Mouse (Mus musculus): ENCODE measurements around the gene Spata25. TPM values are rescaled to one million over a fixed set of nuclear protein-coding genes. Genes with fewer than 3 reads are reported as not detected.
A peak's percentile ranks its signal among the peaks of the same experiment; 100 is the strongest.

Gene Spata25
- polyA plus RNA-seq, 1 experiment from 2014 or later = not detected

- no peaks in the 10 kb centered on the region for H3K27me3 ChIP-seq
- no peak for ATAC-seq (ENCODE audit: low FRiP score)
Observed at GRCm38 (mm10) chr2:164817703-164818102, 10.6 kb downstream of the Spata25 start.

GRCm38 (mm10) chr2:164817206-164817605, 11.1 kb downstream of the Spata25 start:
- Histone ChIP-seq H3K4me2 (no peak overlapping the region), H3K27me3 (no peaks in the 10 kb centered on the region), H3K9me3 (no peaks in the 10 kb centered on the region), H3K4me1 (peaks cover 2% of the 10 kb centered on the region; the same call in 1 of the 2 replicates), H3K36me3 (replicated peaks) (peaks cover 16% of the 10 kb centered on the region), H3K27ac (0 out of 2 replicates have a peak overlapping the region, but pooled peaks have one; percentile 31), H3K9ac (no peak overlapping the region), H3K4me3 (replicated peaks) (no peak overlapping the region)
- no peak for ATAC-seq (ENCODE audit: low FRiP score)
- 94% methylated on average over 6 of the region's 6 CpGs for WGBS

More at GRCm38 (mm10) chr2:164817703-164818102, 10.6 kb downstream of the Spata25 start:
- Histone ChIP-seq H3K4me1 (peaks cover 6% of the 10 kb centered on the region; the same call in 1 of the 2 replicates), H3K9me3 (no peaks in the 10 kb centered on the region), H3K9ac (no peak overlapping the region), H3K27ac (0 out of 2 replicates have a peak overlapping the region, but pooled peaks have one; percentile 31), H3K4me3 (replicated peaks) (no peak overlapping the region), H3K36me3 (replicated peaks) (peaks cover 16% of the 10 kb centered on the region), H3K4me2 (no peak overlapping the region)
- 75% methylated on average over 5 of the region's 5 CpGs for WGBS

DNA sequence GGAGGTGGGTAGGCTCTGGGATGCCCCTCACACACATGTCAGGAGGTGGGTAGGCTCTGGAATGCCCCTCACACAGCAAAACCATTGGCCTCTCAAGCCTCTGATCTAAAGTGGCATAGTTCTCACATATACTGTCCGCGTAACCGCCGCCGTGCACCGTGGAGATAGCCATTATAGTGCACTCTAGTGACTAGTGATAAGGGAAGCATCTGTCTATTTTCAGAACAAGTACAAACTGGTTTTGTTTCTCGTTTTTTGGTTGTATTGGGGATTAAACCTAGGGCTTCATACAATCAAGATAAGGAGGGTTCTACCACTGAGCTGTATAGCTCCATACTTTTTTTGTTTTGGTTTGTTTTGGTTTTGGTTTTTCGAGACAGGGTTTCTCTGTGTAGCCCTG, 12.5 kb downstream of the Spata25 start:
- H3K27me3 ChIP-seq = no peaks in the 10 kb centered on the region

DNA sequence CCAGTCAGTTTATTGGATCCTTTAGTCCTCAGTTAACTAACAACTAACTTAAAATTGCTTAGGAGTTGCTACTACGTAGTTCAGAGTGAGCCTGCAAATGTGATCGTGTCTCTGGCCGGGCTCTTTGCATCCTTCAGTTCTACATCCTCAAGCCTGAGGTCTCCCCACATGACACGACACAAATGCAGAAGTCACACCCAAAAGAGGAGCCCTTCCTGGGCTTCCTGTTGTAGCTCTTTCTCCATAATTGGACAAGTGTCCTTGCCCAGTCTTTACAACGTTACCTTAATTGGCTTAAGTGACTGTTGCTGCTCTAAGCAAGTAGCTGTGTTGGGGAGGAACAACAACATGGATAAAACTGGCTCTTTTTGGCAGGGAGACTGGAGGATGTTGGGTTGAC, 13.0 kb downstream of the Spata25 start:
- peaks cover 5% of the 10 kb centered on the region; the same call in 1 of the 2 replicates for H3K36me3 ChIP-seq (replicated peaks)
- no peak overlapping the region for H3K27ac ChIP-seq
- no peak overlapping the region for H3K4me3 ChIP-seq (replicated peaks)
- H3K4me1 ChIP-seq = no peaks in the 10 kb centered on the region; the same call in 1 of the 2 replicates
- ATAC-seq (ENCODE audit: low FRiP score) = no peak
- H3K9ac ChIP-seq = no peak overlapping the region
- H3K27me3 ChIP-seq = no peaks in the 10 kb centered on the region
- 89% methylated on average over 5 of the region's 5 CpGs for WGBS
- H3K4me2 ChIP-seq = no peak overlapping the region
- H3K9me3 ChIP-seq = no peaks in the 10 kb centered on the region

More for the DNA sequence above, 12.5 kb downstream of the Spata25 start:
- Histone ChIP-seq H3K27ac (no peak overlapping the region), H3K4me3 (replicated peaks) (no peak overlapping the region), H3K9ac (no peak overlapping the region), H3K4me1 (no peaks in the 10 kb centered on the region; the same call in 1 of the 2 replicates), H3K36me3 (replicated peaks) (peaks cover 9% of the 10 kb centered on the region), H3K4me2 (no peak overlapping the region), H3K9me3 (no peaks in the 10 kb centered on the region)
- ATAC-seq (ENCODE audit: low FRiP score) = no peak
- WGBS = 89% methylated on average over 8 of the region's 8 CpGs

GRCm38 (mm10) chr2:164813557-164813956, 14.8 kb downstream of the Spata25 start:
- no peaks in the 10 kb centered on the region for H3K27me3 ChIP-seq
- no peaks in the 10 kb centered on the region; the same call in 1 of the 2 replicates for H3K4me1 ChIP-seq
- 66% methylated on average over 2 of the region's 2 CpGs for WGBS
- no peaks in the 10 kb centered on the region; the same call in 1 of the 2 replicates for H3K36me3 ChIP-seq (replicated peaks)
- H3K9me3 ChIP-seq = no peaks in the 10 kb centered on the region
- no peak overlapping the region for H3K4me3 ChIP-seq (replicated peaks)
- H3K9ac ChIP-seq = no peak overlapping the region
- no peak overlapping the region for H3K4me2 ChIP-seq
- H3K27ac ChIP-seq = no peak overlapping the region
- no peak for ATAC-seq (ENCODE audit: low FRiP score)

DNA sequence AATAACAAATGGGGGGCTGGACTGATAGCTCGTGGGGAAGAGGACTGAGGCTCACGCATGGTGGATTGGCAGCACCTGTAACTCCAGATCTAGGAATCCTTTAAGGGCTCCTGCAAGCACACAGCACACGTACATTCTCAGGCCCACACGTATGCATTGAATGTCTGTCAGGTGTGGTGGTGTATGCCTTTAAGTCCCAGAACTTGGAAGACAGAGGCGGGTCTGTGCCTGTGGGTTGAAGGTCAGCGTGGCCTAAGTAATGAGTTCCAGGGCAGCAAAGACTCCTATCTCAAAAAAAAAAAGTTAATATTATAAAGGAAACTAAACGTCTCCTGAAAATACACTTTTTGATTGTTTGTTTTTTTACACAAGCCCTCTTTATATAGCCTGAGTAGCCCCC, 21.7 kb downstream of the Spata25 start:
- WGBS = 85% methylated on average over 7 of the region's 7 CpGs
- H3K27ac ChIP-seq = no peak overlapping the region
- no peaks in the 10 kb centered on the region for H3K27me3 ChIP-seq
- ATAC-seq (ENCODE audit: low FRiP score) = no peak
- no peak overlapping the region for H3K9ac ChIP-seq
- H3K36me3 ChIP-seq (replicated peaks) = no peaks in the 10 kb centered on the region; the same call in 1 of the 2 replicates
- no peak overlapping the region for H3K4me3 ChIP-seq (replicated peaks)
- no peaks in the 10 kb centered on the region for H3K9me3 ChIP-seq
- peaks cover 23% of the 10 kb centered on the region for H3K4me1 ChIP-seq
- H3K4me2 ChIP-seq = no peak overlapping the region

- WGBS = under 1% methylated on average over 21 of the region's 21 CpGs
- no peaks in the 10 kb centered on the region for H3K27me3 ChIP-seq
Observed at GRCm38 (mm10) chr2:164805332-164805718, 23.0 kb downstream of the Spata25 start.

DNA sequence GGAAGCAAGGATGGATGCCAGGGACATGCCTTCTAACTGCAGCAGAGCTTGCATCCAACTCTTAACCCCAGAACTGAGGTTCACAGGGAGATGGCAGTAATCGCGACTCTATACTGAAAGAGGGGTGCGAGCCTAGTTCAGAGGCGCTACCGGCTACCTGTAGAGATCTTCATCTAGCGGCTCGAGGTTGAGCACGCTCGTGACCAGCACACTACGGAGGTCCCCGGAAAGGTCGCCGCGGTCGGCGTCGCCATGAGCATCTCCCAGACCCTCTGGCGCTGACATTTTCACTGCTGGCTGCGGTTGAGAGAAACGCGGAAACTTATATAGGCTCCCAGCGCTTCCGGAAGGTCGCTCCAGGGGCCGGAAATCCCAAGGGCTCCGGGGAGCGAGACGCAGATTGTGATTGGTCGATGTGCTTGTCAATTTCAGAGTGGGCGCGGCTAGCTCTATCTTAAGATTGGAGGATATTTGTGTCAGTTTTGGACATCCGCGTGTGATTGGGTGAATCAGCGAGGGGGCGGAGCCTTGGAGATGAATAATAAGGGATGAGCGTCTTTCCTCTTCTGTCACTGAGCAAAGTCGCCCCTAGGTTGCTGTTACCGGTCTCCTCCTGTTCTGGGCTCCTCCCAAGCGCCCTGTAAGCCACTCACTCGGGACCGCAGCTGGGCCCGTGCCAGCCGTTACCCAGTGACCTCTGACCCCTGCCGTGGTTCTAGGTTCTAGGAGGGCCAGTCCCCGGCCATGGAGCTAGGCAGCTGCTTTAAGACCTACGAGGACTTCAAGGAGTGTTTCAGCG, 23.6 kb downstream of the Spata25 start, which contains the start of the genes Acot8 and Zswim3:
Acot8 (minus strand) TSS at position 350 of the 799 bp plus-strand sequence.
Zswim3 (plus strand) TSS at position 566 of the 799 bp plus-strand sequence.
- WGBS = under 1% methylated on average over 47 of the region's 47 CpGs
- Histone ChIP-seq H3K9ac (peak within 1 kb of the TSS; percentile 87), H3K4me3 (replicated peaks) (peak within 1 kb of the TSS; percentile 74), H3K4me2 (peak within 1 kb of the TSS; percentile 91), H3K4me1 (peaks cover 23% of the 10 kb centered on the region), H3K36me3 (replicated peaks) (peaks cover 9% of the 10 kb centered on the region; the same call in 1 of the 2 replicates), H3K27ac (peak within 1 kb of the TSS; percentile 83), H3K9me3 (no peaks in the 10 kb centered on the region), H3K27me3 (no peaks in the 10 kb centered on the region)
- peak; percentile 97 for ATAC-seq (ENCODE audit: low FRiP score)

More at GRCm38 (mm10) chr2:164805332-164805718, 23.0 kb downstream of the Spata25 start:
- peaks cover 23% of the 10 kb centered on the region for H3K4me1 ChIP-seq
- ATAC-seq (ENCODE audit: low FRiP score) = peak; percentile 72
- H3K9ac ChIP-seq = peak overlapping the region; percentile 76
- H3K4me2 ChIP-seq = peak overlapping the region; percentile 91
- H3K36me3 ChIP-seq (replicated peaks) = peaks cover 5% of the 10 kb centered on the region; the same call in 1 of the 2 replicates
- no peaks in the 10 kb centered on the region for H3K9me3 ChIP-seq
- peak overlapping the region; percentile 83 for H3K27ac ChIP-seq
- H3K4me3 ChIP-seq (replicated peaks) = peak overlapping the region; percentile 74

- H3K9ac ChIP-seq = peak overlapping the region; percentile 87
- no peaks in the 10 kb centered on the region for H3K9me3 ChIP-seq
- peak overlapping the region; percentile 74 for H3K4me3 ChIP-seq (replicated peaks)
- H3K36me3 ChIP-seq (replicated peaks) = peaks cover 17% of the 10 kb centered on the region; the same call in 1 of the 2 replicates
- ATAC-seq (ENCODE audit: low FRiP score) = no peak
- WGBS = 74% methylated on average over 1 of the region's 1 CpGs
- H3K4me2 ChIP-seq = peak overlapping the region; percentile 87
- H3K27ac ChIP-seq = no peak overlapping the region
- H3K4me1 ChIP-seq = peaks cover 23% of the 10 kb centered on the region
- no peaks in the 10 kb centered on the region for H3K27me3 ChIP-seq
Observed at GRCm38 (mm10) chr2:164803921-164804313, 24.4 kb downstream of the Spata25 start.

GRCm38 (mm10) chr2:164803201-164803920, 25.0 kb downstream of the Spata25 start:
- no peak for ATAC-seq (ENCODE audit: low FRiP score)
- Histone ChIP-seq H3K4me3 (replicated peaks) (peak overlapping the region; percentile 74), H3K4me2 (peak overlapping the region; percentile 87), H3K27me3 (no peaks in the 10 kb centered on the region), H3K9me3 (no peaks in the 10 kb centered on the region), H3K27ac (no peak overlapping the region), H3K4me1 (peaks cover 23% of the 10 kb centered on the region), H3K36me3 (replicated peaks) (peaks cover 20% of the 10 kb centered on the region), H3K9ac (peak overlapping the region; percentile 87; the same call in 1 of the 2 replicates)
- 92% methylated on average over 16 of the region's 16 CpGs for WGBS

GRCm38 (mm10) chr2:164800252-164801004, 27.9 kb downstream of the Spata25 start:
- H3K36me3 ChIP-seq (replicated peaks) = peaks cover 42% of the 10 kb centered on the region
- H3K27me3 ChIP-seq = no peaks in the 10 kb centered on the region
- ATAC-seq (ENCODE audit: low FRiP score) = no peak
- no peak overlapping the region for H3K27ac ChIP-seq
- WGBS = 93% methylated on average over 13 of the region's 13 CpGs
- no peak overlapping the region for H3K4me2 ChIP-seq
- no peaks in the 10 kb centered on the region for H3K9me3 ChIP-seq
- H3K4me1 ChIP-seq = peaks cover 12% of the 10 kb centered on the region
- no peak overlapping the region for H3K9ac ChIP-seq
- no peak overlapping the region for H3K4me3 ChIP-seq (replicated peaks)

Measured in forebrain, embryonic 12.5 days (tissue).